Mouse (Mus musculus) Patski (cell line): ENCODE data around the gene Gm28778. TPM values are rescaled to one million over a fixed set of nuclear protein-coding genes. Genes with fewer than 3 reads are reported as not detected.
"Not testable (repeated sequence)": the region's sequence is repeated elsewhere in the genome, so short reads cannot be mapped to it uniquely, and the experiment has no call there.

Experiments used
- ATAC-seq: fragments of 100-300 bp; one replicate; pipeline ENCODE4 v1.8.0; 2021
- CTCF ChIA-PET: fragments of 350-600 bp; sonication (Branson Sonifier 250); formaldehyde crosslinking; loops from one replicate; lab custom pipeline; 2022; ENCODE audit warnings: inconsistent platforms; lab: Charles Lee
- POLR2A ChIA-PET: fragments of 350-600 bp; sonication (Branson Sonifier 250); formaldehyde crosslinking; loops from one replicate; lab custom pipeline; 2022; ENCODE audit warnings: antibody characterized with exemption, inconsistent platforms; lab: Charles Lee
- DNase-seq: peaks from one replicate; pipeline ENCODE4 v3.0.0-alpha.2; 2011; ENCODE audit warnings: low read depth, low spot score
- H3K27me3 ChIP-seq: fragments of 371-371 bp; one replicate; pipeline ENCODE4 v1.5.1; 2021
- CTCF ChIP-seq: fragments of 100-300 bp; IDR thresholded peaks from one replicate; pipeline ENCODE4 v1.5.1; 2021
- in situ Hi-C: fragments of 300-500 bp; cut with MboI; formaldehyde crosslinking; loops from 3 replicates; pipeline ENCODE4 v1.11.1; 2018; ENCODE audit warnings: low pct_unique_long_range_greater_than_20kb, mixed read lengths
- polyA plus RNA-seq: library from polyadenylated mRNA; unstranded; gene quantifications from one replicate; pipeline ENCODE4 v1.2.3, GENCODE M21; 2021

Gene Gm28778
- polyA plus RNA-seq, 1 experiment from 2014 or later, result not detected

DNA sequence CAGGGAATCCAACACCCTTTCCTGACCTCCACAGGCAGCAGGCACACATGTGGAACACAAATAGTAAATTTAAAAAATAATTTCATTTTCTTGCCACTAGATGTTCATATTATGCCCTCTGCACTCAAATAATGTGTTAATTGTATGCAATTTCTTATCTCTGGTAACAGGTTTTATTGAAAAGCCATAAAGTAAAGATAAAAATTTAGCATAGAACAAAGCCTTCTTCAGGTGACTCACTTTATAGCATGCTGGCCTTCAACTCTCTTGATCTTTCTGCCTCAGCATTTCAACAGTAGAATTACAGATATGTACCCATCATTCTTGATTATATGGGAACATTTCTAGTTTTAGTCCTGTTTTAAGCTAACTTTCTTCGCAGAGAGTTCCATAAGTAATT is 27.4 kb downstream of the Gm28778 start:
- H3K27me3 ChIP-seq, result no peaks in the 10 kb centered on the region
- ATAC-seq (no peak), DNase-seq (no peak)
- POLR2A ChIA-PET, result no interaction called here
- in situ Hi-C loops, result no loop called here
- TF ChIP-seq CTCF, result no peak
- CTCF ChIA-PET, result interaction anchor here (0.9 kb wide), 1 partner anchor 26 kb away, joined by 3 read pairs; no protein-coding TSS in a partner anchor

DNA sequence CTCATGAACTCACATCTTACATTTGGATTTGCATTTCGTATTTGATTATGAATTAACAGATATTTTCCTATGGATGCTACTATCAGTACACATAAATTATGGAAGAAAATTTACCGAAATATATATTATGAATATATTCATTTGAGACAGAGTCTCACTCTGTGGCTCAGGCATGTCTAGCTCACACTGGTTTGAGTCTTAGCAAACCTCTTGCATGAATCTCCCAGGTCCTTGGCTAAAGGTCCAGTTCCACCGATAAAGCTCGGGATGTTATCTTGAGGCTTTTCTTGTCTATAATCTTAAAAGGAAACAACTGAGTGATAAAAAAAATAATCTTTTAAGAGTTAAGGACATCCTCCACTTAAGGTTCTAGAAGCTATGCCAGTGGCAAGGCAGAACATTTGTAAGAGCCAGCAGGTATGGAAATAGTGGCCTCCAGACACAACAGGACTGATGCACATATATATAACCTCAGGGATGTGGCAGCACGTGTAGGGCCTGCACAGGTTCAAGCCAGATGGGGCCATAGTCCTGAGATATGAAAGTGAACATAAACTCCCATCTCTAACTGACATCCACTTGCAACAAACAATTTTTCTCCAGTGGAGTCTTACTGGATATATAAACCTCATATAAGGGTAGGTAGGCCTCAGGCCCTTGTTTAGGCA is 28.1 kb downstream of the Gm28778 start:
- no peak for ATAC-seq
- ChIA-PET POLR2A (no interaction called here), CTCF (interaction anchor here (0.9 kb wide), 1 partner anchor 26 kb away, joined by 3 read pairs; no protein-coding TSS in a partner anchor)
- no peak for TF ChIP-seq CTCF
- no peak for DNase-seq
- H3K27me3 ChIP-seq, result no peaks in the 10 kb centered on the region
- in situ Hi-C loops, result no loop called here

DNA sequence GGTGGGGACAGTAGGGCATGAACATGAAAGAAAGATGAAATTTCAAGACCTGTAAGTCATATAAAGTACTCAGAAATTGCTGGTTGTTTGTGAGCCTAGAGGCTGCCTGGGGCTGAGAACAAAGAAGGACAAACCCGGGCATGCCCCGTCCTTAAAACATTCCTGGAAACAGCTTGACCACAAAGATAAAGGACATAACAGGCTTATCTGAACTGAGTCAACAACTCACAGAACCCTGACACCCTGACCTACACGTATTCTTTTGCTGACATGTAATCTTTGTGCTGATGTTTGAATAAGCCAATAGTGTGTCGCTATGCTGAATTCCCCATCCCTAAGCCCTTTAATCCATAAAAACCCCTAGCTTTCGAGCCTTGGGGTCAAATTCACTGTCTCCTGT is 36.6 kb downstream of the Gm28778 start:
- in situ Hi-C loops, POLR2A ChIA-PET, DNase-seq, ATAC-seq, H3K27me3 ChIP-seq, CTCF ChIA-PET: not testable (repeated sequence)

- CTCF ChIA-PET, result no interaction called here
These were observed 38.6 kb downstream of the Gm28778 start for GRCm38 (mm10) chr1:53335465-53335864.

DNA sequence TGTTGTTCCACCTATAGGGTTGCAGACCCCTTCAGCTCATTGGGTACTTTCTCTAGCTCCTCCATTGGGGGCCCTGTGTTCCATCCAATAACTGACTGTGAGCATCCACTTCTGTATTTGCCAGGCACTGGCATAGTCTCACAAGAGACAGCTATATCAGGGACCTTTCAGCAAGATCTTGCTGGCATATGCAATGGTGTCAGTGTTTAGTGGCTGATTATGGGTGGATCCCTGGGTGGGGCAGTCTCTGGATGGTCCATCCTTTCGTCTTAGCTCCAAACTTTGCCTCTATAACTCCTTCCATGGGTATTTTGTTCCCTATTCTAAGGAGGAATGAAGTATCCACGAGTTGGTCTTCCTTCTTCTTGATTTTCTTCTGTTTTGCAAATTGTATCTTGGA is 40.5 kb downstream of the Gm28778 start:
- ATAC-seq, DNase-seq, CTCF ChIA-PET, POLR2A ChIA-PET, in situ Hi-C loops, H3K27me3 ChIP-seq: not testable (repeated sequence)

More at GRCm38 (mm10) chr1:53335465-53335864, 38.6 kb downstream of the Gm28778 start:
- TF ChIP-seq CTCF, result no peak
- in situ Hi-C loops, result no loop called here
- no peak for ATAC-seq
- POLR2A ChIA-PET, result no interaction called here
- no peaks in the 10 kb centered on the region for H3K27me3 ChIP-seq
- DNase-seq, result no peak

DNA sequence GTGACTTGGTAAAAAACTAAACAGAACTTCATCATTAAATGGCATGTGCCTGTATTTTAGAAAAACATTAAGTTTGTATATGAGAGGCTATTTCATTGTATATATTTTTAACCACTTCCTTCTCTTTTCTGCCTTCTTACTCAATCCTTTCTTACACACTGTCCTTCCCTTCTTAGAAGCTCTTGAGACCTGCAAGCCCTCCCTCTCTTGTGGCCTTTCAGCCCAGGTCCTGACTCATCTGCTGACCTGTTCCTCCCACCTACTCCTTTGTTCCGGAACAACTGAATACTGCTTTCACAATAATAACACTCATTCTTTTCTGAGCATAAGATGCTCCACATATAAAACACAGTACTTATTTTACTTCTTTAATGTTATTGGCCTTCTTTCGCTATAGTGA is 44.2 kb downstream of the Gm28778 start:
- POLR2A ChIA-PET, result interaction anchor here (0.5 kb wide), 1 partner anchor 1886 kb away, joined by 3 read pairs; no protein-coding TSS in a partner anchor
- H3K27me3 ChIP-seq, result no peaks in the 10 kb centered on the region
- CTCF ChIA-PET, result no interaction called here
- in situ Hi-C loops, result no loop called here
- ATAC-seq (no peak), DNase-seq (no peak)
- no peak for TF ChIP-seq CTCF

DNA sequence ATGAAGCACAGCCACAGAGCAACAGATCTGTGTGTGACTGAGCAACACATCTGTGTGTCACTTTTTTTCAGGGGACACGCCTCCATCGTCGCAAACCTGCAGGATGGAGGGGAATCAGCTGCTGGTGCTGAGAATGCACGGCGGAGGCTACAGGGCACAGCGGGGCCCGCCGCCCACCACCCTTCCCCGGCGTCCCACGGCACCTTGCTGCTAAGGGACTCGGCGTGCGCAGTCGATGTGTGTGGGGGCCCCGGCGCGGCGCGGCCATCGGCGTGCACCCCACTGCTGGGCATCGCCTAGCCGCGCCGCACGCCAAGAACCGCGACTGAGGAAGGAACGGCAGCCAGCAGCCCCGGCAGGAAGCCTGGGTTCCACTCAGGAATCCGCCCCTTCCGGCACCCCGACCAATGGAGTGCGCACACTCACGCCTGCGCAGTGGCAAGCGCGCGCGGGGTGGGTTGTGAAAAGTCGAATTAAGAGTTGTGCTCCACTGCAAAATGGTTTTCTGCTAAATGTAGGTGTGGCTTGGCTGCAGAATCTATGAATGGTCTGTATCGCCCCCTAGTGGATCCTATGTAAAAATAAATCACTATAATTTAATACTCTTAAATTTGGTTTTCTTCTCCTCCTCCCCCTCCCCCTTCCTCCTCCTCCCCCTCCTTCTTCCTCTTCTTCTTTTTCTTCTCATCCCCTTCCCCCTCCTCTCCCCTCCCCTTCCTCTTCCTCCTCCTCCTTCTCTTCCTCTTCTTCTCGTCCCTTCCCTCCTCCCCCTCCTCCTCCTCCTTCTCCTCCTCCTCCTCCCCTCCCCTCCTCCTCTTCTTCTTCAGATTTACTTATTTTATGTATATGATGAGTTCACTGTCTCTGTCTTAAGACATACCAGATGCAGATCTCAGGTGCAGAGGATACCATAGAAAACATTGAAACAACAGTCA is 55.7 kb downstream of the Gm28778 start, which contains the start of the genes Asdurf, Gm28551 and Asnsd1:
Gene Asdurf (minus strand): TSS at position 293 of the 935 bp plus-strand sequence.
Gene Gm28551 (minus strand): TSS at position 341 of the 935 bp plus-strand sequence.
Gene Asnsd1 (minus strand): TSS at position 426 of the 935 bp plus-strand sequence.
- POLR2A ChIA-PET, result no interaction called here
- in situ Hi-C loops, result loop anchor here (5.0 kb wide), 1 partner anchor 300 kb away; no protein-coding TSS in a partner anchor
- DNase-seq, result peak; percentile 59
- peak; percentile 64 for TF ChIP-seq CTCF
- CTCF ChIA-PET, result no interaction called here
- ATAC-seq, result peak; percentile 100
- H3K27me3 ChIP-seq, result peaks cover 8% of the 10 kb centered on the region

- peaks cover 18% of the 10 kb centered on the region for H3K27me3 ChIP-seq
- ATAC-seq, result no peak
- no peak for DNase-seq
- in situ Hi-C loops, result no loop called here
- CTCF ChIA-PET, result interaction anchor here (1.6 kb wide), 1 partner anchor 10 kb away, joined by 3 read pairs; no protein-coding TSS in a partner anchor
- TF ChIP-seq CTCF, result no peak
- POLR2A ChIA-PET, result no interaction called here
These were observed 62.1 kb downstream of the Gm28778 start for GRCm38 (mm10) chr1:53358988-53359387.

Other genes with a start within 250 kb of the Gm28778 start
- not detected for gene Mstn, start 235.5 kb upstream of the Gm28778 start, polyA plus RNA-seq
- not detected for gene 1700019A02Rik, start 109.5 kb upstream of the Gm28778 start, polyA plus RNA-seq
- gene Pms1, start 93 bp upstream of the Gm28778 start, polyA plus RNA-seq, result 7.1 TPM
- gene Ormdl1, start within 50 bp of the Gm28778 start, polyA plus RNA-seq, result 24.4 TPM
- gene Osgepl1, start 16.5 kb downstream of the Gm28778 start, polyA plus RNA-seq, result 16.2 TPM
- gene Asdurf, start 55.5 kb downstream of the Gm28778 start, polyA plus RNA-seq, result not detected
- gene Gm28551, start 55.6 kb downstream of the Gm28778 start, polyA plus RNA-seq, result 0.13 TPM
- 33.7 TPM for gene Asnsd1, start 55.6 kb downstream of the Gm28778 start, polyA plus RNA-seq